Mouse (Mus musculus) frontal cortex, postnatal 36 days (tissue): ENCODE measurements around the gene Gm10358.
"Not testable (repeated sequence)": the region's sequence is repeated elsewhere in the genome, so short reads cannot be mapped to it uniquely, and the experiment has no call there.

Experiments
- DNase-seq, 2 experiments: peaks; one replicate each; pipeline ENCODE4 v3.0.0; 2022; ENCODE audit warnings: low spot score in 2 of 2

Gm10358 gene

DNA sequence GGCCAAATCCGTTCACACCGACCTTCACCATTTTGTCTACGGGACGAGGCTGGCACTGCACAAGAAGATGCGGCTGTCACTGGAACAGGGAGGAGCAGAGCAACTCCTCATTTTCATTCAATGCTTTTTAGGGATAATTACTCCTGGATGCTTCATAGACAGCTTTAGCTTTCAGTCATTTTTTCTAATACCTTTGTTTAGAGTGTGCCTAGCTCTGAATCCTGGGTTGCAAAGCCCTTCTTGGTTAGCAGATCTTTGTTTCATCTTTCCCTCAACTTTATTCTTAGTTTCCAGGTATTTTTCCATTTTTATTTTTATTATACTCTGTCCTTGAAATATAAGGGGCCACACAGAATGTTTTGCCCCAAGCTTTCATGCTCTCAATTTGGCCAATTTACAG lies at the start of gene Gm10358:
TSS of gene Gm10358 (minus strand) at position 101 of the 400 bp plus-strand sequence.
- no peak for DNase-seq

DNA sequence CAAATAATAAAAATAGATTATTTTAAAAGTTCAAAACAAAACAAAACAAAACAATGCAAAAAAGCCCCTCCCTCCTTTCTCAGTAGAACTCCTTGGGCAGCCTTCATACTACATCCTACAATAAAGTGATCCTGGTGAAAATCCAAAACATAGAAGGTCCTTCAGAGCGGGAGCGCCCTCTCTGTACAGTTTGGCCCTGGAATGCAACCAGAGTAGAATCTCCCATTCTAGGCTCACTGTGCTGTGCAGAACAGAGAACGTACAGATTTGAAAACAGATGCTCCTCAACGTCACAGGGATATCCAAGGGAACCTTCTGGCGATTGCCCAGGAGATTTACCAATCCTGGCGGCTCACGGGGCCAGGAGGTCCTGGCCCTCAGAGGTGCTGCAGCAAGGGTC lies 42.0 kb upstream of the Gm10358 start, which contains the start of gene Iqcm:
TSS of gene Iqcm (plus strand) at position 301 of the 400 bp plus-strand sequence.
- DNase-seq = no peak

DNA sequence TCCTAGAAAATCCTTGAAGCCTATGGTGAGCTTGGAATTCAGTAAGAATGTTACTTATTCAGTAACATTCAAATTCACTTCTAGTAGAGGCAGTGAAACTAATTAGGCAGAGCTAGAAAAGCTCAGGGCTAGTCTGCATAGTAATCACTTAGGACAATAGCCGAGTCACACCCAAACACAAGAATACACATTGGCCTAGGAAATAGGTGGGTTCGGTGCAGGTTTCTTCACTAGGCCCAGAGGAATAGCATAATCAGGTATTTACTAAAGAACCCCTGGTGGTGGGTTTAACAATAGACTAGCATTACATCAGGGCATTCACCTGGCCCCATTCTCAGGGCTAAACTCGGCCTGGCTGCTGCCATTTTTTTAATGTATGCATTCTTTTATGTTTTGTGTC lies 9.3 kb upstream of the Gm10358 start:
- DNase-seq = not testable (repeated sequence)

DNA sequence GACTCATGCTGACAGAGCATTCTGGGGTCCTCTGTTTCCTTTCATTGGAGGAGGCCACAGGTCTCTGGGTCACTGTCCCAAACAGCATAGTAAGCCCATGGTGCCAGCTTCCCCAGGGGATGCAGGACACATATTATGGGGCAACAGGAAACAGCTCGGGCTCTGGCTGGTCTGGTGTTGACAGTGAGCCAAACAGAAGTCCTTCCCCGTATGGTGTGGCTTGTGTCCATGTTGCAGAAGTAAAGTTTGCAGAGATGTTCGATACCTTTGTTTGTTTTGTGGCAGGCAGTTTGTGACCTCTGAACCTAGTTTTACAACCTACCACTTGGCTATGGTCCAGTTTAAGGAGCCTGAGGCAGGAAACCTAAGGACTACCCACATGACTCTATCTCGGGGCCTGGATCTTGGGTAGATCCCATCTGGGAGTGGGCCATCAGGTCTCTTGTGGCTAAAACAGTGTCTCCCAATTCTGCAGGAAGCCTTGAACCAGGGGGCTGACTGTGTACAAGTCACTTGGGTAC lies 21.6 kb downstream of the Gm10358 start:
- DNase-seq = no peak

DNA sequence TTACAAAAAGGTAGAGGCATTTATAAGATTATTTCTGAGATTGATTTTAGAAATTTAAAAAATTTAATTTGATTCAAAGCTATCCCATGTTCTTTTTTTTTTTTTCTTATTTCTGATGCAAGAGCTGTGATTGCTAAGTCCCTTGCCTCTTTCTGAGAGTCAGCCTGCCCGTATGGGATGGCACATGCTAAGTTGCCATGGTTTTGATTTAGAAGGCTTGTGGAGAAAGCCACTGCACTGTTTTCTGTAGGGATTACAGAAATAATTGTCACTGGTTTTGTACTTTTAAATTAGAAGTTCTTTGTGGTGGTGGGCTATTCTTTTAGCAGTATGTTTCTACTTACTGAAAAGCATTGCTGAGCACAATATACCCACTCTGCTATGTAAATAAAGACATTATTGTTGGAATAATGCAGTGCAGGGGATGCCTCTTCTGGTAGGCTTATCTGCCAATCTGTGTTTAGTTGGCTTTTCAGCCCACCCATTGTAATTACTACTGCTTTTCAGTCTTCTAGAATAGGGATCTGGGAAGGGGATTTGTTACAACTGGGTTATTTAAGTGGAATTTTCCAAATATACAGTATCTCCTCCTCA lies 30.8 kb downstream of the Gm10358 start:
- no peak for DNase-seq

DNA sequence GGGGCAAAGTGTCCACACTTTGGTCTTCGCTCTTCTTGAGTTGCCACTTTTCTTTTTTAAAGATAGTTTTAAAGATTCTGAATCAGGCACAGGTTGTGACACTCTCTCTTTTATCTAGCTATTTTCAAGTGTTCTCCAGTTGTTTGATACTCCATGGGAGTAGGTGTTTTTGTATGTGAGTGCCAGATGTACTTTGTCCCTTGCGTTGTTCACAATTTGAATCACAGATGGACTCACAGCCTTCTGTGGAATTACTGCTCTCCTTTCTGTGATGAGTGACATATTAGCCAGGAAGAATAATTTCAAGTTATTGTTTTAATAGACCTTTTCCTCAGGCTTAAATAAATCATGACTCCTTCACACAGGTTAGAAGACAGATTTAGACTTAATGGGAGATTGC lies 34.4 kb downstream of the Gm10358 start:
- no peak for DNase-seq
